Mouse (Mus musculus) ES-E14 (cell line): ENCODE results near the gene Tnfrsf25. TPM values are rescaled to one million over a fixed set of nuclear protein-coding genes. Genes with fewer than 3 reads are reported as not detected.

Experiments used
- DNase-seq: peaks from one replicate; pipeline ENCODE4 v3.0.0-alpha.2; 2013; ENCODE audit warnings: low read depth, low spot score
- H3K27ac ChIP-seq: 2 replicates; pipeline ENCODE4 v1.5.1; 2012; ENCODE audit warnings: low read depth, mild to moderate bottlenecking, low read length, moderate library complexity, mixed read lengths; ENCODE audit not compliant: poor library complexity, insufficient read depth, severe bottlenecking
- H3K36me3 ChIP-seq: 2 replicates; pipeline ENCODE4 v1.6.1; 2012; ENCODE audit warnings: mild to moderate bottlenecking, low read length, moderate library complexity, mixed read lengths; ENCODE audit not compliant: control insufficient read depth, poor library complexity, insufficient read depth, severe bottlenecking
- H3K4me1 ChIP-seq, 2 experiments: fragments of 150-350 bp in 1 of 2; sonication (generic) in 1 of 2; 2 replicates each; pipeline ENCODE4 v1.6.1; 2012; ENCODE audit warnings: low read length in 2 of 2, mild to moderate bottlenecking in 1 of 2, mixed read lengths in 1 of 2; ENCODE audit not compliant: control insufficient read depth in 2 of 2, insufficient read depth in 2 of 2, poor library complexity in 1 of 2
- H3K4me3 ChIP-seq, 2 experiments: fragments of 150-350 bp in 1 of 2; sonication (generic) in 1 of 2; 2 replicates each; pipeline ENCODE4 v1.5.1; 2012; ENCODE audit warnings: low read length in 2 of 2, low read depth in 1 of 2, mild to moderate bottlenecking in 1 of 2, mixed read lengths in 1 of 2; ENCODE audit not compliant: insufficient read depth in 1 of 2, poor library complexity in 1 of 2, severe bottlenecking in 1 of 2
- H3K9ac ChIP-seq: 2 replicates; pipeline ENCODE4 v1.6.1; 2012; ENCODE audit warnings: low read depth, mild to moderate bottlenecking, low read length, mixed read lengths; ENCODE audit not compliant: poor library complexity, insufficient read depth, severe bottlenecking
- H3K9me3 ChIP-seq: fragments of 150-350 bp; sonication (generic); 2 replicates; pipeline ENCODE4 v1.6.1; 2012; ENCODE audit warnings: low read depth, mild to moderate bottlenecking, low read length; ENCODE audit not compliant: control insufficient read depth, insufficient read depth
- CHD2 ChIP-seq: IDR thresholded peaks from 2 replicates; pipeline ENCODE4 v1.6.1; 2014; ENCODE audit warnings: mild to moderate bottlenecking, low read depth, low read length, inconsistent platforms
- HCFC1 ChIP-seq: IDR thresholded peaks from 2 replicates; pipeline ENCODE4 v1.6.1; 2012; ENCODE audit warnings: low read length, inconsistent platforms, borderline replicate concordance; ENCODE audit not compliant: insufficient read depth
- MAFK ChIP-seq: IDR thresholded peaks from 2 replicates; pipeline ENCODE4 v1.6.1; 2014; ENCODE audit warnings: mild to moderate bottlenecking, low read depth, low read length, inconsistent platforms; ENCODE audit not compliant: insufficient read depth
- ZC3H11A ChIP-seq: IDR thresholded peaks from 2 replicates; pipeline ENCODE4 v1.6.1; 2012; ENCODE audit warnings: low read depth, mild to moderate bottlenecking, inconsistent platforms, low read length, borderline replicate concordance
- ZNF384 ChIP-seq: IDR thresholded peaks from 2 replicates; pipeline ENCODE4 v1.6.1; 2012; ENCODE audit warnings: low read depth, low read length, inconsistent platforms
- in situ Hi-C, 2 experiments: fragments of 600-800 bp; cut with MboI; formaldehyde crosslinking; loops; one replicate each; pipeline ENCODE4 v1.15.1; 2025; ENCODE audit warnings: low sequenced_read_pairs in 2 of 2, inconsistent platforms in 1 of 2; ENCODE audit not compliant: unreplicated experiment in 2 of 2
- total RNA-seq: library from RNA; depleted of rRNA; stranded (reverse); fragments of 300-350 nt; gene quantifications from 2 replicates; pipeline ENCODE4 v1.2.3, GENCODE M21; 2012

Gene Tnfrsf25
- total RNA-seq, 1 experiment = 3.8 TPM

GRCm38 (mm10) chr4:152117538-152117937, 1.8 kb downstream of the Tnfrsf25 start:
- TF ChIP-seq HCFC1 (no peak), CHD2 (no peak), ZC3H11A (no peak), MAFK (no peak), ZNF384 (no peak)
- Histone ChIP-seq H3K4me1 (peaks cover 6 to 27% of the 10 kb centered on the region in 2 experiments; a peak in 3 of 4 replicates), H3K9ac (no peak overlapping the region)

GRCm38 (mm10) chr4:152119396-152120292, 3.9 kb downstream of the Tnfrsf25 start:
- TF ChIP-seq ZC3H11A = peak; percentile 3; the same call in 1 of the 2 replicates
- no peak for TF ChIP-seq HCFC1
- Histone ChIP-seq H3K9me3 (no peaks in the 10 kb centered on the region), H3K36me3 (peaks cover 6% of the 10 kb centered on the region), H3K27ac (no peak overlapping the region), H3K4me1 (peaks cover 6 to 27% of the 10 kb centered on the region in 2 experiments; a peak in 3 of 4 replicates), H3K4me3 (peak overlapping the region; percentile 46 to 57), H3K9ac (peak overlapping the region; percentile 27; the same call in 1 of the 2 replicates)
- no peak for DNase-seq
- in situ Hi-C loops = no loop called here

More at GRCm38 (mm10) chr4:152117538-152117937, 1.8 kb downstream of the Tnfrsf25 start:
- in situ Hi-C loops = no loop called here
- H3K27ac ChIP-seq = no peak overlapping the region
- no peak for DNase-seq
- no peaks in the 10 kb centered on the region for H3K9me3 ChIP-seq
- peaks cover 20% of the 10 kb centered on the region for H3K36me3 ChIP-seq
- H3K4me3 ChIP-seq = no peak overlapping the region

- Histone ChIP-seq H3K4me1 (peaks cover 5 to 25% of the 10 kb centered on the region in 2 experiments; a peak in 3 of 4 replicates), H3K4me3 (peak overlapping the region; percentile 22 to 57), H3K9ac (peak overlapping the region; percentile 27; the same call in 1 of the 2 replicates), H3K27ac (no peak overlapping the region), H3K36me3 (no peaks in the 10 kb centered on the region), H3K9me3 (no peaks in the 10 kb centered on the region)
- no peak for DNase-seq
- in situ Hi-C loops = no loop called here
- TF ChIP-seq CHD2 (no peak), MAFK (no peak), ZC3H11A (no peak), ZNF384 (peak; percentile 88), HCFC1 (no peak)
Measured at GRCm38 (mm10) chr4:152120311-152121182, 4.8 kb downstream of the Tnfrsf25 start.

DNA sequence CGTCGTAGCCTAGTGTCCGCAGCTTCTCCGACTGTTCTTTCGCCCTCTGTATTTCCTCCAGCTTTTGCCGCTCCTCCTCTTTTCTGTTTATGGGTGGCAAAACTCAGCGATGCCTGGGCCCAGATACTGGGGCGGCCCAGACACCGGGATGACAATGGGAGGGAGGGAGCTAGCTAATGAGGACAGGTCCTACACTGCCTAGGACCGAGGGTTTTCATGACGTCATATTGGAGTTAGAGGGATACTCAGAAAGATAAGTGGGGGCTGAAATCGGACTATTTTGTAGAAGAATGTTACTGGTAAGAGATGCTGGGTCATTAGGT, 5.4 kb downstream of the Tnfrsf25 start:
- peaks cover 4 to 25% of the 10 kb centered on the region in 2 experiments; a peak in 3 of 4 replicates for H3K4me1 ChIP-seq
- H3K4me3 ChIP-seq = peak overlapping the region; percentile 22 to 57
- TF ChIP-seq MAFK (no peak), CHD2 (no peak), ZC3H11A (no peak), HCFC1 (no peak), ZNF384 (no peak)

More for the DNA sequence above, 5.4 kb downstream of the Tnfrsf25 start:
- no peaks in the 10 kb centered on the region for H3K9me3 ChIP-seq
- in situ Hi-C loops = no loop called here
- no peak for DNase-seq
- 0 out of 2 replicates have a peak overlapping the region, but pooled peaks have one; percentile 27 for H3K9ac ChIP-seq
- no peak overlapping the region for H3K27ac ChIP-seq
- no peaks in the 10 kb centered on the region for H3K36me3 ChIP-seq
